Mouse (Mus musculus) embryonic facial prominence, embryonic 11.5 days (tissue): ENCODE results near the gene Arhgef38. TPM values are rescaled to one million over a fixed set of nuclear protein-coding genes. Genes with fewer than 3 reads are reported as not detected.

Source experiments
- ATAC-seq: fragments of 200-750 bp; cut with Nextera tagmentation; replicated peaks from 2 replicates; pipeline ENCODE4 v1.8.0; 2017; ENCODE audit warnings: low read depth; ENCODE audit not compliant: insufficient number of reproducible peaks, low FRiP score, low TSS enrichment
- DNase-seq: peaks from one replicate; pipeline ENCODE4 v3.0.0-alpha.2; 2015; ENCODE audit warnings: low spot score
- H3K27ac ChIP-seq: fragments of 300-500 bp; sonication (generic); replicated peaks from 2 replicates; pipeline ENCODE4 v1.5.1; 2014; ENCODE audit warnings: mild to moderate bottlenecking, low read depth, low read length, control low read depth
- H3K27me3 ChIP-seq: fragments of 300-500 bp; sonication (generic); 2 replicates; pipeline ENCODE4 v1.6.1; 2014; ENCODE audit warnings: mild to moderate bottlenecking, low read length, moderate library complexity, mixed read lengths; ENCODE audit not compliant: control insufficient read depth, insufficient read depth
- H3K36me3 ChIP-seq: fragments of 300-500 bp; sonication (generic); replicated peaks from 2 replicates; pipeline ENCODE4 v1.6.1; 2014; ENCODE audit warnings: low read depth, mild to moderate bottlenecking, low read length, moderate library complexity, mixed read lengths; ENCODE audit not compliant: control insufficient read depth, insufficient read depth
- H3K4me1 ChIP-seq: fragments of 300-500 bp; sonication (generic); 2 replicates; pipeline ENCODE4 v1.6.1; 2014; ENCODE audit warnings: low read length, mixed read lengths; ENCODE audit not compliant: control insufficient read depth, insufficient read depth
- H3K4me2 ChIP-seq: fragments of 300-500 bp; sonication (generic); 2 replicates; pipeline ENCODE4 v1.6.1; 2014; ENCODE audit warnings: low read depth, mild to moderate bottlenecking, control low read depth, low read length, moderate library complexity
- H3K4me3 ChIP-seq: fragments of 300-500 bp; sonication (generic); 2 replicates; pipeline ENCODE4 v1.5.1; 2014; ENCODE audit warnings: low read depth, low read length, control low read depth
- H3K9ac ChIP-seq: fragments of 300-500 bp; sonication (generic); replicated peaks from 2 replicates; pipeline ENCODE4 v1.6.1; 2014; ENCODE audit warnings: mild to moderate bottlenecking, control low read depth, low read length
- H3K9me3 ChIP-seq: fragments of 300-500 bp; sonication (generic); replicated peaks from 2 replicates; pipeline ENCODE4 v1.6.1; 2016; ENCODE audit warnings: mild to moderate bottlenecking, low read length, inconsistent platforms, mixed read lengths; ENCODE audit not compliant: control insufficient read depth
- WGBS: fragments of 180-500 bp; shearing (Covaris S2); extraction: QIAGEN DNeasy Blood & Tissue Kit; methylation state at CpG from one replicate; pipeline ENCODE4 v1.1.7; 2014; 5-methylcytosine and 5-hydroxymethylcytosine counted together
- polyA plus RNA-seq: library from polyadenylated mRNA; unstranded; fragments of >200 nt; fragmentation: Nextera tagmentation; extraction: Ambion mirVana; gene quantifications from 2 replicates; pipeline ENCODE4 v1.2.1, GENCODE M21; 2014

The Arhgef38 gene
- polyA plus RNA-seq, 1 experiment from 2014 or later, result 0.17 TPM

DNA sequence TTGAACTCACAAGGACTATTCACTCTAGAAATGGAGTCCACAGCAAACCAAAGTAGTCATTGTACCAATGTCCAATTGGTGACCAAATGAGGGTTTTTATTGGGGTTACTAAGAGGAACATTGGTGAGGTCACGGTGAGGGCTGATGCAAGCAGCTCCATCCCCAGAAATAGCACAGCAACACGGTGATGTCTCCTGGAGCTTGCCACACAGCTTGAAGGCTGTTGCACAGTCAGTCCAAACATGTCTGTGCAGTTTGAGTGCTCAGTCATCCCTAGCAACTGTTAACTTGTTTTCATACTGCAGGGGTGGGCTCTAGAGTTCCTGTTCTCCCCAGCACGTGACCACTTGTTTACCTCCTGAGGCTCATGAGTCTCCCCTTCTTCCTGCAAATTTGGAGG, 131.0 kb downstream of the Arhgef38 start:
- Histone ChIP-seq H3K27me3 (no peaks in the 10 kb centered on the region), H3K9me3 (no peaks in the 10 kb centered on the region), H3K4me3 (no peak overlapping the region), H3K27ac (no peak overlapping the region), H3K36me3 (peaks cover 5% of the 10 kb centered on the region), H3K4me1 (no peaks in the 10 kb centered on the region), H3K9ac (no peak overlapping the region), H3K4me2 (no peak overlapping the region)
- DNase-seq (no peak), ATAC-seq (no peak)
- 87% methylated on average over 3 of the region's 3 CpGs for WGBS

DNA sequence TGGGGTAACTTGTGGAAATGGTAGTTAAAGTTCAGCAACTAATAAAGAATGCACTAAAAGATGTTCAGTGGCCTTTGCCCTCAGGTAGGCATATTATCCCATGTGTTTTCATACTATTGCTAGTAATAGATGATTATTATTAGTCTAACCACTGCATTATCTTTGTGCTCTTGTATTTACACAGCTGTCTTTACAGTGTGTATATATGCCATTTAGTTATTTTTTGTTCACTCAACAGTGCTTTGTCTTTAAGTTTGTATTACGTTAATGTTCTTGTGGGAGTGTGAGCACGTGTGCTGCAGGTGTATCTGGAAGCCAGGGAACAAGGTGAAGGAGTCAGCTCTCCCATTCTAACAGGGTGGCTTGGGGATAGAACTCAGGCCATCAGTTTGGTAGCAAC, 135.8 kb downstream of the Arhgef38 start:
- Histone ChIP-seq H3K27ac (no peak overlapping the region), H3K9me3 (no peaks in the 10 kb centered on the region), H3K4me1 (no peaks in the 10 kb centered on the region), H3K4me2 (no peak overlapping the region), H3K36me3 (peaks cover 4% of the 10 kb centered on the region), H3K27me3 (no peaks in the 10 kb centered on the region), H3K4me3 (no peak overlapping the region), H3K9ac (no peak overlapping the region)
- DNase-seq (no peak), ATAC-seq (no peak)
- WGBS, result 82% methylated on average over 2 of the region's 2 CpGs

DNA sequence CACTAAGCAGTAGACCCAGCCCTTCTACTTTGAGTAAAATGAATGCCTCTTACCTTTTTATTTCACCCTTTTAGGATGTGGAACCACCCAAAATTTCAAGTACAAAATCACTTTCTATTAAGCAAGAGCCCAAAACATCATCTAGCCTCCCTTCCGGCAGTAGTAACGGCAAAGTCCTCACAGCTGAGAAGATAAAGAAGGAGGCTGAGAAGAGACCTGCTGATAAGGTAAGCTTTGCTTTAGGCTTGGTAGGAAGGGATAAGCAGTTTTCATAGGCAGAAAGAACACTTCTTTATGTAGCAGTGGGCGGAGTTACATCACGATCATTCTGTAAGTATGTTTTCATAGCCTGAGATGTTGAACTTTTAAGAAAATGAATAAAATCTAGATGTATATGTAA, 136.4 kb downstream of the Arhgef38 start:
- no peak for ATAC-seq
- no peak for DNase-seq
- peaks cover 4% of the 10 kb centered on the region; the same call in 1 of the 2 replicates for H3K36me3 ChIP-seq

DNA sequence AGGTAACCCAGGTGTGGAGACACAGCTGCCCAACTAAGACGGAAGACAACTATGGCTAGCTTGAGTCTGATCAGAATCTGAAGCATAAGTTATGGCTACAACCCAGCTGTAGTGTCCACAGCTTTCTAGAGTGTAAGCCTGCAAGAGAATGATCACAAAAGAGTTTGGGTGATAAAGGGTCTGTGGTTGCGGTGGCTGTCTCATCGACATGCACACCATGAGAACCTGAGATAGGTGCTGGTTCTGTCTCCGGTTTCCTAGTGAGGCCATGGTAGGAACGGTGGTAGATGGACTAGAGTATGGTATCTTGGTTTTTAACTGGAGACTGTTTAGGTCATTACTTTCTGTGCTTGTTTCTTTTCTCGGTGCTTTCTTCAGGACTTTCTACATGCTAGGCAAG, 136.8 kb downstream of the Arhgef38 start:
- H3K4me1 ChIP-seq, result no peaks in the 10 kb centered on the region
- H3K27ac ChIP-seq, result no peak overlapping the region
- no peak overlapping the region for H3K4me2 ChIP-seq
- DNase-seq, result no peak
- no peak for ATAC-seq
- no peaks in the 10 kb centered on the region for H3K9me3 ChIP-seq
- H3K27me3 ChIP-seq, result no peaks in the 10 kb centered on the region
- no peak overlapping the region for H3K4me3 ChIP-seq
- 94% methylated on average over 6 of the region's 6 CpGs for WGBS
- H3K36me3 ChIP-seq, result peaks cover 4% of the 10 kb centered on the region; the same call in 1 of the 2 replicates
- no peak overlapping the region for H3K9ac ChIP-seq

More for the DNA sequence above, 136.4 kb downstream of the Arhgef38 start:
- Histone ChIP-seq H3K4me3 (no peak overlapping the region), H3K9me3 (no peaks in the 10 kb centered on the region), H3K27me3 (no peaks in the 10 kb centered on the region), H3K4me1 (no peaks in the 10 kb centered on the region), H3K9ac (no peak overlapping the region), H3K4me2 (no peak overlapping the region), H3K27ac (no peak overlapping the region)
- 95% methylated on average over 4 of the region's 4 CpGs for WGBS

DNA sequence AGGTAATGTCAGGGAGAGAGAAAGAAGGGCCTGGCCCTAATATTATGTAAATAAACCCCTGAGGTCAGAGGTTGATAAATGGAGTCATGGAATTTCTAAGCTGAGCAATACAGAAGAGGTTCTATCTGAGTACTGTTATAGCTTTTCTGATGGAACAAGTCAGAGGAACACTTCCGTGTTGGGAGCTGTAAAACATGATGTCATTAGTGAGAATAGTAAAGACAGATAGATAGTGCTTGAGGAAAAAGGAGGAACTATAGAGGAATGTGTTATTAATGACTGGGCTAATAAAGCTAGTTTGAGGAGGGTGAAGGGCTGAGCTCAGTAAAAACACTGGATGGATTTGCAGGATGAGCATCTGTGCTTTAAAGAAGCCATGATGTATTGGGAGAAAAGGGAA, 140.4 kb downstream of the Arhgef38 start:
- Histone ChIP-seq H3K36me3 (no peaks in the 10 kb centered on the region), H3K4me1 (no peaks in the 10 kb centered on the region), H3K4me3 (no peak overlapping the region), H3K9me3 (no peaks in the 10 kb centered on the region), H3K27me3 (no peaks in the 10 kb centered on the region), H3K4me2 (no peak overlapping the region), H3K9ac (no peak overlapping the region), H3K27ac (no peak overlapping the region)
- DNase-seq (no peak), ATAC-seq (no peak)
- WGBS, result 84% methylated on average over 1 of the region's 1 CpGs

GRCm38 (mm10) chr3:133092936-133093335, 141.8 kb downstream of the Arhgef38 start:
- Histone ChIP-seq H3K4me3 (peak overlapping the region; percentile 89; the same call in 1 of the 2 replicates), H3K4me1 (no peaks in the 10 kb centered on the region), H3K4me2 (peak overlapping the region; percentile 48; the same call in 1 of the 2 replicates), H3K9me3 (no peaks in the 10 kb centered on the region), H3K36me3 (no peaks in the 10 kb centered on the region), H3K27me3 (no peaks in the 10 kb centered on the region), H3K9ac (no peak overlapping the region; the same call in 1 of the 2 replicates), H3K27ac (no peak overlapping the region)
- 94% methylated on average over 1 of the region's 1 CpGs for WGBS
- ATAC-seq, result no peak
- DNase-seq, result no peak

GRCm38 (mm10) chr3:133092274-133092853, 142.4 kb downstream of the Arhgef38 start:
- Histone ChIP-seq H3K9ac (peak overlapping the region; percentile 99), H3K4me3 (peak overlapping the region; percentile 89), H3K27ac (peak overlapping the region; percentile 100), H3K4me1 (no peaks in the 10 kb centered on the region), H3K27me3 (no peaks in the 10 kb centered on the region), H3K9me3 (no peaks in the 10 kb centered on the region), H3K4me2 (peak overlapping the region; percentile 48), H3K36me3 (no peaks in the 10 kb centered on the region)
- ATAC-seq, result no peak
- no peak for DNase-seq
- under 1% methylated on average over 7 of the region's 7 CpGs for WGBS

DNA sequence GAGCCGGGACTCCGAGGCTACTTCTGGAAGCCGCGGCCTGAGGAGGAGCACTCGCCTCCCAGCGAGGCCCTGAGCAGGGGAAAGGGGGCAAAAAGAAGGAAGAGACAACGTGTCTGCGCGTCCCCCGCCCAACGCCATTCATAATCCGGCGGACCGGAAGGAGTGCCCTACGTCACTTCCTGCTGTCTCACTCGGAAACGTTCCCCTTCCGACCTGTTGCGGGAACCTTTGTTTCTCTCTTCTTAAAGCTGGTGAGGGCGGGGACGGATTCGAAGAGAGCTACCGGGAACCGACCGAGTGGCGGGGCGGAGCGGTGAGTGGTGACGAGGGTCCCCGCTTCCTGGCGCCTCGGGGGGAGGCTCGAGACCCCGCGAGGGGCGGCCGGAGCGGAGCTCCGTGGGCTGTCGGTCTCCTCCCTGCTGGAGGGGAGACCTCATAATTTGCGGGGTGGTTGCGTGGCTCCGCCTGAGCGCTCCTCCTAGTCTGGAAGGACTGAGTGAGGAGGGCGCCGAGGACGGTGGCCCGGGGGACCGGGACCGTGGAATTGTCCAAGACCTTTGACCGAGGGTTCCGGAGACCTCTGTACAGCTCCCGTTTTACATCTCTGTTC, 143.0 kb downstream of the Arhgef38 start, which contains the start of the genes Ints12 and Gstcd:
TSS of gene Ints12 (plus strand) at position 177 of the 610 bp plus-strand sequence.
TSS of gene Gstcd (minus strand) at position 370 of the 610 bp plus-strand sequence.
- Histone ChIP-seq H3K9ac (peak within 1 kb of the TSS; percentile 99), H3K9me3 (no peaks in the 10 kb centered on the region), H3K4me3 (peak within 1 kb of the TSS; percentile 89), H3K27ac (peak within 1 kb of the TSS; percentile 100), H3K27me3 (no peaks in the 10 kb centered on the region), H3K4me2 (peak within 1 kb of the TSS; percentile 68), H3K36me3 (no peaks in the 10 kb centered on the region), H3K4me1 (no peaks in the 10 kb centered on the region)
- under 1% methylated on average over 53 of the region's 53 CpGs for WGBS
- DNase-seq (peak; percentile 97), ATAC-seq (peak; percentile 97)
